ENCODE assay signal across 7 mouse cellular contexts in genomic region chr5:148708014-148708741, GRCm38 (mm10).
A peak's percentile ranks its signal among the peaks of the same experiment; 100 is the strongest.
DNase-seq lines count a peak whose midpoint lies in the region; ATAC-seq lines count a peak whose summit lies in the region.

No protein-coding gene starts in this region.

- H3K36me3 ChIP-seq in embryonic facial prominence, embryonic 14.5 days (ENCODE audit: control insufficient read depth, insufficient read depth, low read length) = no peaks in the 10 kb centered on the region
- no peaks in the 10 kb centered on the region for H3K36me3 ChIP-seq in hindbrain, embryonic 14.5 days (replicated peaks; ENCODE audit: control insufficient read depth, insufficient read depth)
- H3K36me3 ChIP-seq in midbrain, embryonic 10.5 days = no peaks in the 10 kb centered on the region

- 0 out of 2 replicates have a peak overlapping the region, but pooled peaks have one; percentile 6 for H3K4me2 ChIP-seq in embryonic facial prominence, embryonic 14.5 days (ENCODE audit: low read depth, low read length)
- no peak overlapping the region for H3K4me2 ChIP-seq in hindbrain, embryonic 14.5 days (replicated peaks)

- H3K27ac ChIP-seq in embryonic facial prominence, embryonic 14.5 days (replicated peaks; ENCODE audit: low read depth, low read length) = 0 out of 2 replicates have a peak overlapping the region, but pooled peaks have one; percentile 24
- peak overlapping the region; percentile 21 for H3K27ac ChIP-seq in hindbrain, embryonic 14.5 days
- H3K27ac ChIP-seq in midbrain, embryonic 10.5 days (replicated peaks) = peak overlapping the region; percentile 61; the same call in 1 of the 2 replicates

- DNase-seq in thymus, postnatal 4 days = peak; percentile 16
- no peak for DNase-seq in thymus, postnatal 10 days (ENCODE audit: low spot score in 2 of 2)
- peak; percentile 43 for DNase-seq in embryonic facial prominence, embryonic 14.5 days (ENCODE audit: low spot score)
- DNase-seq in hindbrain, embryonic 14.5 days (ENCODE audit: low spot score) = peak; percentile 38
- DNase-seq in midbrain, embryonic 10.5 days (ENCODE audit: low spot score) = no peak
- DNase-seq in spleen, adult 12 weeks (ENCODE audit: low spot score) = no peak
- no peak for DNase-seq in spleen, postnatal 10 days (ENCODE audit: low spot score in 2 of 2)

- ATAC-seq in embryonic facial prominence, embryonic 14.5 days (ENCODE audit: low read depth) = peak; percentile 66
- ATAC-seq in hindbrain, embryonic 14.5 days (ENCODE audit: low FRiP score) = peak; percentile 68

- H3K4me1 ChIP-seq in embryonic facial prominence, embryonic 14.5 days (ENCODE audit: control insufficient read depth, insufficient read depth, low read length) = peaks cover 15% of the 10 kb centered on the region
- H3K4me1 ChIP-seq in hindbrain, embryonic 14.5 days (replicated peaks; ENCODE audit: control insufficient read depth, insufficient read depth, low read length) = peaks cover 19% of the 10 kb centered on the region
- peaks cover 22% of the 10 kb centered on the region for H3K4me1 ChIP-seq in midbrain, embryonic 10.5 days

- H3K9ac ChIP-seq in embryonic facial prominence, embryonic 14.5 days (ENCODE audit: low read depth, low read length) = no peak overlapping the region
- H3K9ac ChIP-seq in hindbrain, embryonic 14.5 days = no peak overlapping the region

- H3K9me3 ChIP-seq in embryonic facial prominence, embryonic 14.5 days (ENCODE audit: control insufficient read depth, low read length) = no peaks in the 10 kb centered on the region
- no peaks in the 10 kb centered on the region for H3K9me3 ChIP-seq in hindbrain, embryonic 14.5 days (ENCODE audit: control insufficient read depth, low read length)
- no peaks in the 10 kb centered on the region for H3K9me3 ChIP-seq in midbrain, embryonic 10.5 days (replicated peaks)

- H3K27me3 ChIP-seq in embryonic facial prominence, embryonic 14.5 days (replicated peaks; ENCODE audit: control insufficient read depth, insufficient read depth, low read length) = no peaks in the 10 kb centered on the region
- H3K27me3 ChIP-seq in hindbrain, embryonic 14.5 days (ENCODE audit: control insufficient read depth, insufficient read depth, low read length) = no peaks in the 10 kb centered on the region
- H3K27me3 ChIP-seq in midbrain, embryonic 10.5 days (ENCODE audit: low read depth, poor library complexity, severe bottlenecking) = no peaks in the 10 kb centered on the region

- 19% methylated on average over 11 of the region's 11 CpGs for WGBS in embryonic facial prominence, embryonic 14.5 days
- WGBS in hindbrain, embryonic 14.5 days = 24% methylated on average over 11 of the region's 11 CpGs
- 43% methylated on average over 11 of the region's 11 CpGs for WGBS in midbrain, embryonic 10.5 days

- H3K4me3 ChIP-seq in embryonic facial prominence, embryonic 14.5 days (ENCODE audit: low read depth, low read length) = no peak overlapping the region
- H3K4me3 ChIP-seq in hindbrain, embryonic 14.5 days (replicated peaks; ENCODE audit: low read length) = no peak overlapping the region
- H3K4me3 ChIP-seq in midbrain, embryonic 10.5 days = no peak overlapping the region

Comparison
In these comparisons a context has a peak if more than half of its experiments do, and no peak if none do; other contexts are left out.
1. DNase-seq: peak in thymus, postnatal 4 days (single experiment), embryonic facial prominence, embryonic 14.5 days (single experiment) and hindbrain, embryonic 14.5 days (single experiment); none in thymus, postnatal 10 days (0 of 2), midbrain, embryonic 10.5 days (single experiment), spleen, adult 12 weeks (single experiment) and spleen, postnatal 10 days (0 of 2).
2. Peak in every context shown above with its lines, with median percentiles within 50 percentile points of each other: H3K27ac ChIP-seq.